ENCODE assay signal across 18 mouse cellular contexts in genomic region chr14:74294560-74294959, GRCm38 (mm10).
DNase-seq lines count a peak whose midpoint lies in the region.
"Had no signal": no experiment of that assay in that cellular context is flagged by ENCODE, and none has a peak within 500 bp of the region (broad histone marks: within the 10 kb centered on the region; RNA-seq: fewer than 3 reads in every experiment).

No protein-coding gene starts in this region.

- intact Hi-C loops in left cerebral cortex, postnatal 25 days (cut with DNase I), result loop anchor here (10.0 kb wide), 1 partner anchor 90 kb away; no protein-coding TSS in a partner anchor
- intact Hi-C loops in left cerebral cortex, postnatal 4 days (cut with DNase I), result no loop called here

- DNase-seq in frontal cortex, postnatal 36 days (ENCODE audit: low spot score in 2 of 2), result peak; percentile 12 to 57
- DNase-seq in frontal cortex, postnatal 14 days (ENCODE audit: low spot score in 2 of 2), result no peak
- peak; percentile 11 to 80 for DNase-seq in left cerebral cortex, postnatal 25 days (ENCODE audit: low spot score in 2 of 2)
- DNase-seq in left cerebral cortex, postnatal 4 days, result no peak
- DNase-seq in 3T3-L1 (ENCODE audit: low read depth, low spot score), result peak; percentile 37
- DNase-seq in brain, adult 2 months (ENCODE audit: low read depth, low spot score), result peak; percentile 83
- DNase-seq in cerebellum, postnatal 4 days (ENCODE audit: low spot score in 2 of 2), result no peak
- DNase-seq: adrenal gland, adult 2 months; cerebellum, adult 2 months; cerebellum, postnatal 14 days; gastrocnemius, postnatal 25 days; heart, adult 11 months; heart, postnatal 4 days; kidney, adult 9 months; kidney, postnatal 10 days; layer of hippocampus, adult 9-11 months; midbrain, embryonic 14.5 days; retina, postnatal 1 day had no signal

Comparison
In these comparisons a context has a peak if more than half of its experiments do, and no peak if none do; other contexts are left out.
1. DNase-seq: peak in frontal cortex, postnatal 36 days (2 of 2), left cerebral cortex, postnatal 25 days (2 of 2), 3T3-L1 (single experiment) and brain, adult 2 months (single experiment); none in frontal cortex, postnatal 14 days (0 of 2), left cerebral cortex, postnatal 4 days (single experiment) and cerebellum, postnatal 4 days (0 of 2).